Mouse (Mus musculus) embryonic stem cell, embryonic (primary cell): ENCODE results near the gene Dars.

Experiments
- CTCF ChIA-PET, 4 experiments: fragments of 300-600 bp in 2 of 4; fragments of 350-600 bp in 2 of 4; sonication (Branson Sonifier 250); formaldehyde crosslinking; loops; one replicate each; lab custom pipeline; 2022; ENCODE audit warnings: inconsistent platforms in 2 of 4; lab: Charles Lee
- POLR2A ChIA-PET, 4 experiments: fragments of 300-600 bp in 2 of 4; fragments of 350-600 bp in 2 of 4; sonication (Branson Sonifier 250); formaldehyde crosslinking; loops; one replicate each; lab custom pipeline; 2022; ENCODE audit warnings: antibody characterized with exemption in 4 of 4, inconsistent platforms in 1 of 4; lab: Charles Lee

Dars gene

DNA sequence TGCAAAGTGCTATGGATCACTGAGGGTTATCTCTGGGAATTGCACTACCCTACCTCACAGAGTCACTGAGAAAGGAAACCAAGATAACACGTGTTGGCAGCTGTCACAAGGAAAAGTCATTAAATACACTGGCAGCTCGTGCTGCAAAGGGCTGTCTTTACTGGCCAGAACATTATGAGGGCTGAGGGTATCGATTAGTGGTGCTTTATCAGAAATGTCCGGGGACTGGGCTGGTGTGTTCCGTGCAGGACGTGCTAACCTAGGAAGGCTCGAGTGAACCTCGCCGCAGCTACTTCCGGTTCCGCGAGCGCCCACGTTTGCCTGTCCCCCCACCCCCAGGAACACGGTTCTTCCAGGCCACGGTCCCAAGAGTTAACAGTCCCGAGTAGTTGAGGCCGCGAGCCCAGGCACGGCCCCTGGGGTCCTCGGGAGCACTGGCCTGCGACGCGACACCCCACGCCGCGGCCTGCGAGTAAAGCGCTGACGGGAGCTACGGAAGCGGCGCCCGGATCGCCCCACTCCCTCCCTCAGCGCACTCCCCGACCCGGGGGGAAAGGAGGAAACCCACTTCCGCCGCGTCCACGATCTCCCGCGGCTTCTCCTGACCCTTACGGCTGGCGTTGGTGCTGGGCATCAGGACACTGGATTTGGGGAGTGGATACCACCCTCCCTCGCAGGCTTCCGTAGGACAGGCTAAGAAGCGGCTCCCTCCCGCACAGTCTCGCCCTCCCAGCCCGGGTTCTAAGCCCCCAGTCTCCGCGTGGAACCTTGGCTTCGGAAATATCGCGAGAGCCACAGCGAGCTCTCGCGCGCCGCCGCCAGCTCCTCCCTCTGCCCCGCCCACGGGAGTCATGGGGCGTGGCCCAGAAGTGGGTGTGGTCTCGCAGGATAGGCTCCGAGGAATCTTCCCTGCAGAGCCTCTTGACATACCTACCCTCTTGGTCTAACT, at the start of gene Dars:
Gene Dars (minus strand): TSS at position 785 of the 949 bp plus-strand sequence.
- POLR2A ChIA-PET, result interaction anchor here (0.5 to 3.6 kb wide), 102 partner anchors 10 to 910 kb away, joined by 3 to 77 read pairs (median 4); partner anchors contain the start of genes Mcm6 (in 4 of the 4), Cxcr4 (in 3 of the 4), Ccnt2 (in 2 of the 4) and R3hdm1 (in 1 of the 4)
- CTCF ChIA-PET, result interaction anchor here in 3 of 4 experiments (0.5 to 1.3 kb wide), 6 partner anchors 21 to 405 kb away, joined by 3 to 5 read pairs (median 3); partner anchors contain the start of gene Mcm6 (in 1 of the 3)

DNA sequence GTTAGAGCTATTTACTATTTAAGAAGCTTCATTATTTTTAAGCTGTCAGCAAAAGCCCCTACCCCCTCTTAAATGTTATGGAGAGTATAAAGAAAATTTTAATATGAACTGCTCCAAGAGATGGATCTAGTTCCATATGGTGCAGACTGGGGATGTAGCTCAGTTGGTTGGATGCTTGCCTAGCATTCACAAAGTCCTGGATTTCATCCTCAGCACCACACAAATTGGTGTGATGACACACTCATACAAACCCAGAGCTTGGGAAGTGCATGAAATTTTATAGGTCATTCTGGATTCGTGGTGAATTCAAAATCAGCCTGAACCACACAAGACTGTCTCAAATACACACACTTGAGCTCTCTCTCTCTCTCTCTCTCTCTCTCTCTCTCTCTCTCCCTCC, 49.7 kb upstream of the Dars start:
- CTCF ChIA-PET, result interaction anchor here in 1 of 4 experiments (0.6 kb wide), 1 partner anchor 13 kb away, joined by 3 read pairs; no protein-coding TSS in a partner anchor
- POLR2A ChIA-PET, result interaction anchor here in 1 of 4 experiments (0.6 kb wide), 1 partner anchor 20 kb away, joined by 3 read pairs; no protein-coding TSS in a partner anchor

DNA sequence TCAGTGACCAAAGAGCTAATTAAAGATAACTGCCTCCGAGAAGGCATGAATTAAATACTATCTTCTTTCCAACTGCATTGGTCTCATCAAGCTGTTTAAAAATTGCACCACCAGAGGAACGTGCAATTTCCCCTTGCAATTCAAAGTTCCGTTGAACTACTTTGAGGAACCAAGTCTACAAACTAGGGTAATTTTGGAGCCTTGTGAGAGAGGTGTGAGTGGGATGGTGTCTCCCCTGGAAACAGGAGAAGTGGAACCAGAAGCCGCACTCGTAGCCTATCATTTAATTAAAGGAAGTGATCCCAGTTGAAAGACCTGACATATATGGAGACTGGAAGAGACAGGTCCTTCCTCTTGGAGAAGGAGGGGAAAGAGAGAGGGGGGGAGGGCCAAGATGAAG, 46.3 kb upstream of the Dars start:
- POLR2A ChIA-PET, result interaction anchor here in 1 of 4 experiments (1.2 kb wide), 1 partner anchor 46 kb away, joined by 5 read pairs; the partner anchor contains the start of gene Dars
- CTCF ChIA-PET, result no interaction called here

DNA sequence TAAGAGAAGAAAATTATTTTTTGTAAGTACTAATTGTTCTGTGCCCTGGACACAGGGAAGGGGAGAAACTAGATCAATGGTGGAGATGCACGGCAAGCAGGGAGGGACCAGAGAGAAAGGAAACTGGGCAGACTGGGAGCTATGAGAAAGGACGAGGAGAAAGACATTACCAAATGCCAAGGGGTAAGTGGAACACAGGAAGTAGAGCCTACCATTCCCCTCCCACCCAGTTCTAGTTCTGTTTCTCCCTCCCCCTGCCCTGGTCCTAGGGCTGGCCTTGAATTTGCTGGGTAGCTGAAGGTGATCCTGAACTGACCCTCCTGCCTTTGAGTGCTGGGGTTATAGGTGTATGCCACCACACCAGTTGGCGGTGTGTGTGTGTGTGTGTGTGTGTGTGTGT, 45.2 kb upstream of the Dars start:
- CTCF ChIA-PET, result no interaction called here

GRCm38 (mm10) chr1:128460780-128461179, 43.6 kb upstream of the Dars start:
- CTCF ChIA-PET, result interaction anchor here in 1 of 4 experiments (0.6 kb wide), 1 partner anchor 66 kb away, joined by 4 read pairs; no protein-coding TSS in a partner anchor
- POLR2A ChIA-PET, result interaction anchor here in 1 of 4 experiments (1.3 to 2.1 kb wide), 2 partner anchors 9 to 44 kb away, joined by 3 to 12 read pairs; partner anchors contain the start of gene Dars

More for the DNA sequence above, 45.2 kb upstream of the Dars start:
- POLR2A ChIA-PET, result interaction anchor here in 1 of 4 experiments (0.7 kb wide), 1 partner anchor 46 kb away, joined by 3 read pairs; no protein-coding TSS in a partner anchor

GRCm38 (mm10) chr1:128459439-128459838, 42.3 kb upstream of the Dars start:
- POLR2A ChIA-PET, result interaction anchor here (0.6 to 2.1 kb wide), 19 partner anchors 11 to 149 kb away, joined by 3 to 12 read pairs (median 3); partner anchors contain the start of genes Dars (in 3 of the 4) and Mcm6 (in 1 of the 4)
- CTCF ChIA-PET, result interaction anchor here in 3 of 4 experiments (0.6 kb wide), 3 partner anchors 87 to 470 kb away, joined by 3 to 4 read pairs (median 3); no protein-coding TSS in a partner anchor

- CTCF ChIA-PET, result interaction anchor here in 1 of 4 experiments (0.6 kb wide), 1 partner anchor 470 kb away, joined by 3 read pairs; no protein-coding TSS in a partner anchor
- POLR2A ChIA-PET, result interaction anchor here (0.6 to 2.1 kb wide), 15 partner anchors 14 to 149 kb away, joined by 3 to 12 read pairs (median 3); partner anchors contain the start of genes Dars (in 3 of the 4) and Mcm6 (in 1 of the 4)
Observed at GRCm38 (mm10) chr1:128459011-128459410, 41.8 kb upstream of the Dars start.

- ChIA-PET POLR2A (interaction anchor here in 2 of 4 experiments (0.7 to 1.4 kb wide), 3 partner anchors 11 to 40 kb away, joined by 3 to 6 read pairs (median 3); partner anchors contain the start of gene Dars (in 2 of the 2)), CTCF (interaction anchor here in 1 of 4 experiments (0.6 kb wide), 1 partner anchor 56 kb away, joined by 3 read pairs; no protein-coding TSS in a partner anchor)
Observed at GRCm38 (mm10) chr1:128456844-128457445, 39.8 kb upstream of the Dars start.

- CTCF ChIA-PET, result interaction anchor here in 3 of 4 experiments (0.5 to 0.6 kb wide), 3 partner anchors 12 to 191 kb away, joined by 3 read pairs; no protein-coding TSS in a partner anchor
- POLR2A ChIA-PET, result interaction anchor here in 1 of 4 experiments (0.9 to 1.9 kb wide), 3 partner anchors 13 to 97 kb away, joined by 3 to 4 read pairs (median 4); partner anchors contain the start of genes Dars and Mcm6
Observed at GRCm38 (mm10) chr1:128456271-128456670, 39.1 kb upstream of the Dars start.

GRCm38 (mm10) chr1:128452210-128452609, 35.0 kb upstream of the Dars start:
- ChIA-PET CTCF (no interaction called here), POLR2A (no interaction called here)

DNA sequence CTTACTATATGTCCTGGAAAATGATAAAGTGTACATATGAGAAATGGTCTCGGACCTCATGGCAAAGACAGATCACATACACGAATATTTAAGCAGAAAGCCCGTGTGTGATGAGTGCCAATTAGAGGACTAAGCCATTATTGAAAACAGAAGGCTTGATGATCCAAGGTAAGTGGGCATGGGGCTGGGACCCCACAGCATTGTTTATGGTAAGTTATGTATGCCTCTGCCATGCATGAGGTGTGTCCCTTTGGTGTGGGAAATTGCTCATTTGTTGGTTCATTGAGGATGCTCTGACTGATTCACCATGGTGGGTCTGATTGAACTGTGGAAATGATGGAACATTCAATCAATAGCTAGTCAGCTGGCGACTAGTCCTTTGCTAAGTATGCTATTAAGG, 34.0 kb upstream of the Dars start:
- CTCF ChIA-PET, result no interaction called here
- POLR2A ChIA-PET, result interaction anchor here in 1 of 4 experiments (1.3 kb wide), 1 partner anchor 11 kb away, joined by 4 read pairs; no protein-coding TSS in a partner anchor

- ChIA-PET CTCF (no interaction called here), POLR2A (interaction anchor here in 2 of 4 experiments (0.6 to 2.0 kb wide), 7 partner anchors 10 to 690 kb away, joined by 3 to 6 read pairs (median 3); partner anchors contain the start of gene Dars (in 1 of the 2))
Observed at GRCm38 (mm10) chr1:128447206-128447902, 30.2 kb upstream of the Dars start.

- ChIA-PET POLR2A (interaction anchor here in 2 of 4 experiments (1.0 to 2.3 kb wide), 3 partner anchors 12 to 27 kb away, joined by 3 to 18 read pairs (median 13); partner anchors contain the start of gene Dars (in 2 of the 2)), CTCF (interaction anchor here in 2 of 4 experiments (0.5 to 0.6 kb wide), 2 partner anchors 12 to 768 kb away, joined by 3 read pairs; no protein-coding TSS in a partner anchor)
Observed at GRCm38 (mm10) chr1:128443890-128444839, 27.0 kb upstream of the Dars start.

GRCm38 (mm10) chr1:128441129-128441473, 23.9 kb upstream of the Dars start:
- ChIA-PET POLR2A (interaction anchor here in 3 of 4 experiments (0.5 to 11.9 kb wide), 7 partner anchors 9 to 150 kb away, joined by 3 to 69 read pairs (median 6); partner anchors contain the start of genes Dars (in 2 of the 3) and Mcm6 (in 1 of the 3)), CTCF (interaction anchor here in 1 of 4 experiments (0.8 kb wide), 1 partner anchor 8 kb away, joined by 3 read pairs; no protein-coding TSS in a partner anchor)

DNA sequence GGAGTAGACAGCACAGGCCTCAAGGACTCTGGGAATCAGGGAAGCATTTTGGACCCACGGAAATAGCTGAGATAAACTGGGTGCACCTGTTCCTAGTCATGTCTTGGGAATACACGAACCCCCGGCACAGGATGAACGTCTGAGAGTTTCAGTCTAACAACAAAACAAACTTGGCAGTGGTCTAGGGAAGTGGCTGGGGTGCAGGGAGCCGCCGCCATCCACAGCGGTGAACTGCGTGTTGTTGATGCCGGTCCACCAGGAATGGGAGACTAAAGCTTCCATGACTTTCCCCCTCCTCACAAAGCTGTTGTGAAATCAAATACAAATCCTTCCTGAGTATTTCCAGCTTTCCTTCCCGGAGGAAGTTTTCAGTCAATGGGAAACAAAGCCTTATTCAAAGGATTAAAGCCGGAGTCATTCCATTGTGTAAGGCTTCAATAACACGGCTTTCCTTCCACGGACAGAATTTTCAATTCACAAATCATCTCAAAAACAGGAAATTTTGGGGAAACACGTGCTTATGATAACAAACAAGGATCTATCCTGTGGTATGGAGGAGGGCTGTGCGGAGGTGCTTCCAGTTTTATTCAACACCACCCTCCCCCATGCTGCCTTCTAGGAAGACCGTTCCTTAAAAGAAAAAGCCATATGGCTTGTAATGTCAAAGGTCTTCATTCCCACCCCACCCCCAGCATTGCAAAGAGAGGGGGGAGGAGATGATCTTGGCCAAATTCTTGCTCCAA, 23.4 kb upstream of the Dars start:
- ChIA-PET CTCF (interaction anchor here in 2 of 4 experiments (0.7 to 0.8 kb wide), 2 partner anchors 8 to 47 kb away, joined by 3 read pairs; no protein-coding TSS in a partner anchor), POLR2A (interaction anchor here in 2 of 4 experiments (0.8 to 11.9 kb wide), 7 partner anchors 10 to 151 kb away, joined by 3 to 69 read pairs (median 4); partner anchors contain the start of genes Dars (in 2 of the 2) and Mcm6 (in 1 of the 2))
